Mouse (Mus musculus) embryonic facial prominence, embryonic 11.5 days (tissue): ENCODE data around the gene Ush2a. TPM values are rescaled to one million over a fixed set of nuclear protein-coding genes. Genes with fewer than 3 reads are reported as not detected.

ENCODE experiments used
- ATAC-seq: fragments of 200-750 bp; cut with Nextera tagmentation; replicated peaks from 2 replicates; pipeline ENCODE4 v1.8.0; 2017; ENCODE audit warnings: low read depth; ENCODE audit not compliant: insufficient number of reproducible peaks, low FRiP score, low TSS enrichment
- DNase-seq: peaks from one replicate; pipeline ENCODE4 v3.0.0-alpha.2; 2015; ENCODE audit warnings: low spot score
- H3K27ac ChIP-seq: fragments of 300-500 bp; sonication (generic); replicated peaks from 2 replicates; pipeline ENCODE4 v1.5.1; 2014; ENCODE audit warnings: mild to moderate bottlenecking, low read depth, low read length, control low read depth
- H3K27me3 ChIP-seq: fragments of 300-500 bp; sonication (generic); 2 replicates; pipeline ENCODE4 v1.6.1; 2014; ENCODE audit warnings: mild to moderate bottlenecking, low read length, moderate library complexity, mixed read lengths; ENCODE audit not compliant: control insufficient read depth, insufficient read depth
- H3K36me3 ChIP-seq: fragments of 300-500 bp; sonication (generic); replicated peaks from 2 replicates; pipeline ENCODE4 v1.6.1; 2014; ENCODE audit warnings: low read depth, mild to moderate bottlenecking, low read length, moderate library complexity, mixed read lengths; ENCODE audit not compliant: control insufficient read depth, insufficient read depth
- H3K4me1 ChIP-seq: fragments of 300-500 bp; sonication (generic); 2 replicates; pipeline ENCODE4 v1.6.1; 2014; ENCODE audit warnings: low read length, mixed read lengths; ENCODE audit not compliant: control insufficient read depth, insufficient read depth
- H3K4me2 ChIP-seq: fragments of 300-500 bp; sonication (generic); 2 replicates; pipeline ENCODE4 v1.6.1; 2014; ENCODE audit warnings: low read depth, mild to moderate bottlenecking, control low read depth, low read length, moderate library complexity
- H3K4me3 ChIP-seq: fragments of 300-500 bp; sonication (generic); 2 replicates; pipeline ENCODE4 v1.5.1; 2014; ENCODE audit warnings: low read depth, low read length, control low read depth
- H3K9ac ChIP-seq: fragments of 300-500 bp; sonication (generic); replicated peaks from 2 replicates; pipeline ENCODE4 v1.6.1; 2014; ENCODE audit warnings: mild to moderate bottlenecking, control low read depth, low read length
- H3K9me3 ChIP-seq: fragments of 300-500 bp; sonication (generic); replicated peaks from 2 replicates; pipeline ENCODE4 v1.6.1; 2016; ENCODE audit warnings: mild to moderate bottlenecking, low read length, inconsistent platforms, mixed read lengths; ENCODE audit not compliant: control insufficient read depth
- WGBS: fragments of 180-500 bp; shearing (Covaris S2); extraction: QIAGEN DNeasy Blood & Tissue Kit; methylation state at CpG from one replicate; pipeline ENCODE4 v1.1.7; 2014; 5-methylcytosine and 5-hydroxymethylcytosine counted together
- polyA plus RNA-seq: library from polyadenylated mRNA; unstranded; fragments of >200 nt; fragmentation: Nextera tagmentation; extraction: Ambion mirVana; gene quantifications from 2 replicates; pipeline ENCODE4 v1.2.1, GENCODE M21; 2014

Gene Ush2a
- polyA plus RNA-seq, 1 experiment from 2014 or later: 0.07 TPM

DNA sequence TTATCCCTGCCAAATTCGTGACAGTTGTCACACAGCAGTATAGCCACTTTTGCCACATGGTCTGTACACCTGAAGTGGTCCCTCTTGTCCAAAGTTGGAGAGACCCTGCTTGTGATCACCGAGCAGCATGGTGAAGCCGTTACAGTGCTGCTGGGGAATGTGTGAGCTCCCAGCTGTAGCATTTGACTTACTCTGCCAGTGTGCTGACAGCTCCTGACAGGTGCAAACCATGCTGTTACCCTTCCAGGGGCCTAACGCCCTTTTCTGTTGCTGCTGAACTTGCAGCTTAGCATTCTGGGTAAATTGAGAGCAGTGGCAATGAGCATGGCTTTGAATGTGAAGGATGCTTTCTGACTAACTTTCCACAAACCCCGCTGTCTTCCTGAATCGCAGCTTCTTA lies 128.3 kb downstream of the Ush2a start:
- no peaks in the 10 kb centered on the region for H3K36me3 ChIP-seq
- ATAC-seq (no peak), DNase-seq (no peak)

DNA sequence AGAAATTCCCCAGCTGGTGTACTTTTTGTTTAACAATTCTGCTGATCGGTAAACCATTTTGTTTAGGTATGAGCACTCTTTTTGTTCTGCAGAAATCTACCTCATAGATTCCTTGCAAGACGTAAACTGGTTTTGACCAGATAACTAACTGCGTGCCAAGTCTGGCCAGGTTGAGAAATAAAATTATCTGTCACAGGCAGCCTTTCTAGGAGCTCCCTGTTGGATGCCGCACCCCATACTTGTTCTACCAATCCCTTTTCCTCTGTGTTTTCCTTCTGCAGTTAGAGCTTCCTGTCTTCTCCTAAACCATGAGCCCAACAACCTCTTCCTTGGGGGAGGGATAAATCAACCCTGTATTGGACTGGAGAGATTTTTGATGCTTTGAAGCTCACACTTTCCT lies 145.4 kb downstream of the Ush2a start:
- Histone ChIP-seq H3K4me2 (no peak overlapping the region), H3K9me3 (no peaks in the 10 kb centered on the region), H3K4me1 (no peaks in the 10 kb centered on the region), H3K9ac (no peak overlapping the region), H3K27ac (no peak overlapping the region), H3K4me3 (no peak overlapping the region), H3K36me3 (no peaks in the 10 kb centered on the region), H3K27me3 (no peaks in the 10 kb centered on the region)
- ATAC-seq: no peak
- no peak for DNase-seq
- 92% methylated on average over 4 of the region's 4 CpGs for WGBS

More for the DNA sequence above, 128.3 kb downstream of the Ush2a start:
- 67% methylated on average over 6 of the region's 6 CpGs for WGBS
- Histone ChIP-seq H3K9me3 (no peaks in the 10 kb centered on the region), H3K4me1 (no peaks in the 10 kb centered on the region), H3K9ac (no peak overlapping the region), H3K27me3 (no peaks in the 10 kb centered on the region), H3K27ac (no peak overlapping the region), H3K4me3 (no peak overlapping the region), H3K4me2 (no peak overlapping the region)

DNA sequence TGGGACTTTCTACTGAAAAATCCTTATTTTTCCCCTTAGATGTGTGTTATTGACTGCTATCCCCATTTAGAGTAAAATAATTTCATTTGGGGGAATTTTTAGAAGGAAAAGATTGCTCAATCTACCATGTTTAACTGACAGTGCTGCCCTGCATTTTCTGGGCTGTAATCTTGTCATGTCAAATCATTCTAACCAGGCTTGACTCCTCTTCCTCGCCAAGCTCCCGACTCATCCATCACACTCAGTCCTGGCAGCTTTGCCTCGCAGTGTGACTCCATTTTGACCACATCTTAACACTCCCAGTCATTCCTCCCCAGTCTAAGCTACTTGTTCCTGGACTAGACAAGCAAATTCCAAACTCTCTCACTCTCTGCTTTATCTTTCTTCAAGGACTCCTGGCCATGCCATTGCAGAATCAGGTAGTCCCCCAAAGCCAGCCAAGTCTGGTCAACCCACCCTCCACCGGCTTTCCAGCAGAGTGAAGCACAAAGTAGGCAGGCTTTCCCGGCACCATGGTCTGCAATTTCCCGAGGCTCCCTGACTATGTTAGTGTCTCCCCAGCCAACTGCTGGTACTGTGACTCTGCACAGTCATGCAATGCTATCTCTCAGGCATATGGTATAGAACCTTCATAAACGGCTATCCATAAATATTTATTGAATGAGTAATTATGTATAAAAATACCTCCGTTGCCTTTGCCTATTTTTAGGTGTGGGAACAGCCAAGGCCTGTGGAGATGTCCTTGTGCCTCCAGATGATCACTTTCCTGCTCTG lies 146.0 kb downstream of the Ush2a start:
- no peak for ATAC-seq
- H3K4me3 ChIP-seq: no peak overlapping the region
- no peaks in the 10 kb centered on the region for H3K27me3 ChIP-seq
- H3K36me3 ChIP-seq: no peaks in the 10 kb centered on the region
- no peaks in the 10 kb centered on the region for H3K4me1 ChIP-seq
- no peak for DNase-seq
- no peak overlapping the region for H3K9ac ChIP-seq
- no peak overlapping the region for H3K4me2 ChIP-seq
- no peak overlapping the region for H3K27ac ChIP-seq
- WGBS: 83% methylated on average over 8 of the region's 8 CpGs
- H3K9me3 ChIP-seq: no peaks in the 10 kb centered on the region

DNA sequence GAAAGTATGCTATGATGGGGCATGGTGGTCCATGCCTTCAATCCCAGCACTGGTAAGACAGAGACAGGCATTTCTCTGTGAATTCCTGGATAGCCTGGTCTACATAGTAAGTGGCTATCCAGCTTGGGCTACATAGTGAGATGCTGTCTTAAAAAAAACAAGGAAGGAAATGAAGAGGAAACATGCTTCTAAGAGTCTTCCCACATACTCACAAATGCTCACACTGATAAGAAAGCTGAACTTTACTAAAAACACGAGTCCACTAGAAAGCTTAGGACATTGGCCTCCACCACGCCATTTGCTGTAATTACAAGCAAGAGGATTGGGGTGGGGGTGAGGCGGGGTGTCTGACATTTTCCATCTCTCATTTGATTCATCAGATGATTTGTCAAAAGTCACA lies 148.7 kb downstream of the Ush2a start:
- Histone ChIP-seq H3K4me1 (no peaks in the 10 kb centered on the region), H3K36me3 (no peaks in the 10 kb centered on the region), H3K9ac (no peak overlapping the region), H3K27ac (no peak overlapping the region), H3K9me3 (no peaks in the 10 kb centered on the region), H3K27me3 (no peaks in the 10 kb centered on the region), H3K4me3 (no peak overlapping the region), H3K4me2 (no peak overlapping the region)
- DNase-seq (no peak), ATAC-seq (no peak)
- WGBS: 78% methylated on average over 3 of the region's 3 CpGs

DNA sequence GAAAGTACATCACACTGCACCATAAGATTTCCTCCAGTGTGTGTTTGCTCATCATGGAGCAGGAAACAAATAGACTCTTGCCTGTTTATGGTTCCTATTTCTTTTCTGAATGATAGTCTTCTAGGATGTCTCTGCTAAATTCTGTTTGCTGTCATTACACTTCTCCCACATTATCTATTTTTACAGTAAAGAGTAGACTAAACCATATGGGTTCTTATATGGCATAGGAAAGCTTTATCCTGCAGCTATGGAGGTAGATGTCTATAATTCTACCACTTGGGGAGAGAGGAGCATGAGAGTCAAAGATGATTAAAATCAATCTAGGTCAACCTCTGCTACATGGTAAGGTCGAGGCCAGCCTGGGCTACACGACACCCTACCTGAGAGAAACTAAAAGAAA lies 158.7 kb downstream of the Ush2a start:
- Histone ChIP-seq H3K36me3 (no peaks in the 10 kb centered on the region), H3K27ac (no peak overlapping the region), H3K4me3 (no peak overlapping the region), H3K9me3 (no peaks in the 10 kb centered on the region), H3K9ac (no peak overlapping the region), H3K4me1 (no peaks in the 10 kb centered on the region), H3K27me3 (no peaks in the 10 kb centered on the region), H3K4me2 (no peak overlapping the region)
- ATAC-seq (no peak), DNase-seq (no peak)
- 83% methylated on average over 2 of the region's 2 CpGs for WGBS

DNA sequence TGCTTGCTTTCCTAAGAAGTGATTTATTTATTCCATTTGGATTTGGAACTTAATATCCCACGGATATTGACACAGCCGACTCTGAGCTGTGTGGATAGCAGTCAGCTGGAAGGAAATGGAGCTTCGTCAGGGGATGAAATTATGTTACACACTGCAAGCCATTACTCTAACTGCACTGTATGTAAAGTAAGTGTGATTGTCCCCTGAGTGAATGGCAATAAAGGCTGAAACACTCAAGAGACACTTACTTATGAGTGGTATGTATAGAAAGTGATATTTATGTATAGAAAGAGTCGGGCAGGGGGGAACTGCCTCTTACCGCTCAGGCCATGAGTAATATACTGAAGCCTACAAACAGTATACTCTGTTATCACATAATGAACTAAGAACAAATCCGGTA lies 166.3 kb downstream of the Ush2a start:
- H3K36me3 ChIP-seq: no peaks in the 10 kb centered on the region
- no peak overlapping the region for H3K4me2 ChIP-seq
- no peak overlapping the region for H3K4me3 ChIP-seq
- DNase-seq: no peak
- ATAC-seq: no peak
- H3K9ac ChIP-seq: no peak overlapping the region
- no peaks in the 10 kb centered on the region for H3K4me1 ChIP-seq
- 74% methylated on average over 6 of the region's 6 CpGs for whole genome bisulfite sequencing
- H3K27me3 ChIP-seq: no peaks in the 10 kb centered on the region
- H3K9me3 ChIP-seq: no peaks in the 10 kb centered on the region
- no peak overlapping the region for H3K27ac ChIP-seq

DNA sequence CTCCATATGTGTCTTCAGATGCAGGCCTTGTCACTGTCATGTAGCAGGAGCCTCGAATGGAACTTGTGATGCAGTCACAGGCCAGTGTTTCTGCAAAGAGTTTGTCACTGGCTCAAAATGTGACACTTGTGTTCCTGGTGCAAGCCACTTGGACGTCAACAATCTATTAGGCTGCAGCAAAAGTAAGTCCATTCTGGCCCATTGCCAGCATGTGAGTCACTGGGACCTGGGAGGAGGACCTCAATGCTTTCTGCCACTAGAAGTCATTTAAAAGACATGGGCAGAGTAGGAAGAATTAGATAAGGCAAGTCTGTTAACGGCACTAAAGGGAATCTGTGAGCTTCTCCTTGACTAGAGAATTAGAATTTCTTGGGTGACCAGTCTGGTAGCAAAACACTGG lies 168.9 kb downstream of the Ush2a start:
- no peak overlapping the region for H3K27ac ChIP-seq
- H3K36me3 ChIP-seq: no peaks in the 10 kb centered on the region
- ATAC-seq (no peak), DNase-seq (no peak)
- no peak overlapping the region for H3K4me3 ChIP-seq
- H3K27me3 ChIP-seq: no peaks in the 10 kb centered on the region
- 76% methylated on average over 3 of the region's 3 CpGs for WGBS
- no peaks in the 10 kb centered on the region for H3K9me3 ChIP-seq
- H3K9ac ChIP-seq: no peak overlapping the region
- H3K4me1 ChIP-seq: no peaks in the 10 kb centered on the region
- H3K4me2 ChIP-seq: no peak overlapping the region

DNA sequence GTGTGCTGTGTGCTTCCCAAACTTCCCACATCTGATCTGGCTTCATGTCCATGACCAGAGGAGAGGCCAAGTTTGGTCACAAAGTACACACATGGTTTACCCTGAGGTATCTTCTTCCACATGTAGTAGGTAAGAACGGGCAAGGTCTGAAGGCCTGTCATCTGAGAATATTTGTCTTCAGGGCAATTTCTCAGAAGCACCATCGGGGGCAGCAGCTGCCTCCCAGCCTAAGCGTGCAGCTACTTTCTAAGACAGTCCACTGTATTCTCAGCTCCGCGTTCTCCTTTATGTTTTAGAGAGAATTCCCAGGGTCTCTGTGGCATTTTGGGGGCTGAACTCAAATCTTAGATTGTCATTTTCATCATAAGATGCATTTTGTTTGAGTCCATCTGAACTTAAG lies 186.1 kb downstream of the Ush2a start:
- Histone ChIP-seq H3K4me1 (no peaks in the 10 kb centered on the region), H3K9ac (no peak overlapping the region), H3K36me3 (no peaks in the 10 kb centered on the region), H3K27me3 (no peaks in the 10 kb centered on the region), H3K4me2 (no peak overlapping the region), H3K27ac (no peak overlapping the region), H3K9me3 (no peaks in the 10 kb centered on the region), H3K4me3 (no peak overlapping the region)
- WGBS: 72% methylated on average over 5 of the region's 5 CpGs
- ATAC-seq (no peak), DNase-seq (no peak)
